Mouse (Mus musculus): ENCODE measurements at regions not wholly inside any gene's neighbourhood (a gene's known extent, or its start where the extent isn't known, plus 50 kb on each side); places are given as distances from the start of the nearest gene placed in this dataset.

DNA sequence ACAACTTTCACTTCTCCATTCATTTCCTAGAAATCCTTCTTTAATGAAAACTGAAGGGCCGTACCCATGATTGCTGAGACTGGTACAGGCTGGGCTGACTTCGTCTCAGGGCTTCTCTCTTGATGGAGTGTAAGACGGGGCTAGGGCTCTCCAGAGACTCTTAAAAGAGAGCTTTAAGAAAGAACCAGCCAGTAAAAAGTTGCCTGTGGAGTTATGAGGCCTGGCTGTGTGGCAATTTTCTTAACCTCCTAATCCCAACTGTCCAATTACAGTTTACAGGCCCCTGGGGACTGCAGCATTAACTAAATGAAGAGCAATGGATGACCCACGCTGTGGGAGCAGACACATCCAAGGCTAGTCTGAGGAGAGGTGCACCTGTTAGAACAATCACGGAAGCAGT lies 177.1 kb upstream of the Prox1 start:
- H3K27me3 ChIP-seq (ENCODE audit: control insufficient read depth, insufficient read depth, low read length), result no peaks in the 10 kb centered on the region
- H3K36me3 ChIP-seq (ENCODE audit: control insufficient read depth, insufficient read depth, low read length), result no peaks in the 10 kb centered on the region
- no peak overlapping the region for H3K27ac ChIP-seq (replicated peaks; ENCODE audit: low read depth, low read length)
- no peak overlapping the region for H3K4me3 ChIP-seq (ENCODE audit: low read depth, low read length)
- ATAC-seq (ENCODE audit: insufficient number of reproducible peaks, low FRiP score, low TSS enrichment, low read depth) (no peak; the same call in 1 of the 2 replicates), DNase-seq (ENCODE audit: low spot score) (peak; percentile 61)
- no peaks in the 10 kb centered on the region; the same call in 1 of the 2 replicates for H3K4me1 ChIP-seq (ENCODE audit: control insufficient read depth, insufficient read depth, low read length)
- 40% methylated on average over 5 of the region's 5 CpGs for WGBS
- H3K4me2 ChIP-seq (ENCODE audit: low read depth, severe bottlenecking), result no peak overlapping the region
- no peaks in the 10 kb centered on the region for H3K9me3 ChIP-seq (ENCODE audit: control insufficient read depth, low read length)
- H3K9ac ChIP-seq (ENCODE audit: low read length), result no peak overlapping the region

DNA sequence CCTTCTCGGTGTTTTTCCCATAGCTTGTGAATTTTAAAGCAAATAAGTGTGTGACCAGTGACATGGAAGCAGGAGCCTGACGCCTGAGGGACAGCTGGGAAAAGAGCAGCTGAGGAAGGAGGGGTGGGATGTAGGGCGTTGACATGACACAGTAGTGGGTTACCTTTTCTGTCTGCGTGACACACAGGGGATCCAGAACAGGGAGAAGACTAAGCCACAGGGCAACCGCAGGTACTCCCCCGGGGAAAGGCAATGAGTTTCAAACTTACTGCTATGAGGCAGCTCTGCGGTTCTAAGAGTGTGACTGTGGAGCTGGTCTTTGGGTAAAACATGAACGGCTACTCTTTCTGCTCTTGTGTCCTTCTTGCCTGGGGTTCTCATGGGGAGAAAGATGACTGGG lies 170.2 kb upstream of the Prox1 start:
- WGBS, result 71% methylated on average over 8 of the region's 8 CpGs

DNA sequence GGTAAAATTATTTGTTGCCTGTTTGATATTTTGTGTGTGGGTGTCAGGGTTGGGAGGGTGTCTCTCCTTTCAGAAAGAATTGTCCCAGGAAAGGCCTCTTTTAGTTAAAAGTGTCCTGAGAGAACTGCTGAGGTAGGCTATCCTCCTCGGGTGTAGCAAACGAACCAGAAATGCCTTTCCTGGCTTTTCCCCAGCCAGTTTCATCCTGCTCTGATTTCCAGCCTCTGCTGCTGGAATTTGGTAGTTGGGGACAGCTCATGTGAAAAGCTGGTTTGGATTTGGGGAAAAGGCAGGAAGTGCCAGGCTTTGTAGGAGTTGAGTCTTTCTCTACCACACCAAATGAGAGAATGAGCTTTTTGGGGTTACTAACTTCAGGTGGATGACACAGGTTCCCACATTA lies 164.0 kb upstream of the Prox1 start:
- ATAC-seq (ENCODE audit: insufficient number of reproducible peaks, low FRiP score, low TSS enrichment, low read depth) (no peak), DNase-seq (ENCODE audit: low spot score) (no peak)
- Histone ChIP-seq H3K27me3 (ENCODE audit: control insufficient read depth, insufficient read depth, low read length) (peaks cover 2% of the 10 kb centered on the region), H3K36me3 (ENCODE audit: control insufficient read depth, insufficient read depth, low read length) (no peaks in the 10 kb centered on the region), H3K27ac (replicated peaks; ENCODE audit: low read depth, low read length) (no peak overlapping the region), H3K4me3 (ENCODE audit: low read depth, low read length) (no peak overlapping the region), H3K9ac (ENCODE audit: low read length) (no peak overlapping the region), H3K4me2 (ENCODE audit: low read depth, severe bottlenecking) (no peak overlapping the region), H3K4me1 (ENCODE audit: control insufficient read depth, insufficient read depth, low read length) (peaks cover 4% of the 10 kb centered on the region; the same call in 1 of the 2 replicates), H3K9me3 (ENCODE audit: control insufficient read depth, low read length) (no peaks in the 10 kb centered on the region)
- 24% methylated on average over 2 of the region's 2 CpGs for WGBS

More for the DNA sequence above, 170.2 kb upstream of the Prox1 start:
- H3K27me3 ChIP-seq (ENCODE audit: control insufficient read depth, insufficient read depth, low read length), result peaks cover 13% of the 10 kb centered on the region; the same call in 1 of the 2 replicates
- H3K36me3 ChIP-seq (ENCODE audit: control insufficient read depth, insufficient read depth, low read length), result no peaks in the 10 kb centered on the region
- no peak overlapping the region for H3K4me3 ChIP-seq (ENCODE audit: low read depth, low read length)
- ATAC-seq (ENCODE audit: insufficient number of reproducible peaks, low FRiP score, low TSS enrichment, low read depth) (no peak), DNase-seq (ENCODE audit: low spot score) (no peak)
- no peak overlapping the region for H3K4me2 ChIP-seq (ENCODE audit: low read depth, severe bottlenecking)
- no peaks in the 10 kb centered on the region for H3K9me3 ChIP-seq (ENCODE audit: control insufficient read depth, low read length)
- H3K27ac ChIP-seq (replicated peaks; ENCODE audit: low read depth, low read length), result no peak overlapping the region
- H3K9ac ChIP-seq (ENCODE audit: low read length), result no peak overlapping the region
- H3K4me1 ChIP-seq (ENCODE audit: control insufficient read depth, insufficient read depth, low read length), result no peaks in the 10 kb centered on the region

DNA sequence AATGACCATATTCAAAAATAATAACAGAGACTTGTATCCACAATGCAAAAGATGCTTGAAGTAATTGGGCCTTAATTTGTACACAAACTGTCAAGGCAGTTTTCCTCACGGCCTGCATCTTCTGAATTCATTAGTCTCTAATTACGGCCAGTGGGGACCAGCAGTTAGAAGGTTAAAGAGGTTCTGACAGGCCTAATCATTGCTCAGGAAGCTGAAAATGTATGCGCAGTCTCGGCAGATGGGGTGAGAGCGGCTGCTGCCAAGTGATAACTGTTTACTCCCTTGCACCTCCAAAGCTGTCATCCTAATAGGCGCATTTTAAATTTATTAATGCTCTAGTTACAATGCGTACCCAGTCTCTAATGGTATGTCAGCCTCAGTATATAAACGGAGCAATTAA lies 163.5 kb upstream of the Prox1 start:
- Histone ChIP-seq H3K9me3 (ENCODE audit: control insufficient read depth, low read length) (no peaks in the 10 kb centered on the region), H3K4me3 (ENCODE audit: low read depth, low read length) (no peak overlapping the region), H3K9ac (ENCODE audit: low read length) (no peak overlapping the region), H3K4me2 (ENCODE audit: low read depth, severe bottlenecking) (no peak overlapping the region), H3K36me3 (ENCODE audit: control insufficient read depth, insufficient read depth, low read length) (no peaks in the 10 kb centered on the region), H3K27me3 (ENCODE audit: control insufficient read depth, insufficient read depth, low read length) (peaks cover 2% of the 10 kb centered on the region), H3K4me1 (ENCODE audit: control insufficient read depth, insufficient read depth, low read length) (peaks cover 4% of the 10 kb centered on the region; the same call in 1 of the 2 replicates), H3K27ac (replicated peaks; ENCODE audit: low read depth, low read length) (no peak overlapping the region)
- DNase-seq (ENCODE audit: low spot score) (no peak), ATAC-seq (ENCODE audit: insufficient number of reproducible peaks, low FRiP score, low TSS enrichment, low read depth) (no peak)
- 33% methylated on average over 8 of the region's 8 CpGs for whole genome bisulfite sequencing

DNA sequence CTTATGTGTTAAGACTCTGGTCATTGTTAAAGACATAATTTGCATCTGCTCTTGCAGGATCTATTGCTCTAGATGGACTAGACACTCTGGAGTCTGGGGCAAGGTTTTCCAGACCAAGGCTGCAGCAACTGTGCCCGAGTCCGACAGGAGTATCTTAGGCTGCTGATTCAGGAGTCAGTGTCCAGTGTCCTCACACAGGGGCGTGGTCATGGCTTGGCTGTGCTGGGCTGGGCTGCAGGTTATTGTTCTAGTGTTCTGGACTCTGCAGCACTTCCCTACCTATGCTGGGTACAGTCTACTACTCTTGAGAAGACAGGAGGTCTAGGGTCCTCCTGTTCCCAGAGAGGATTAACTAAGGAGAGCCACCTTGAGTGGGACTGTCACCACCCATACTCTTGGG lies 161.5 kb upstream of the Prox1 start:
- WGBS, result 79% methylated on average over 3 of the region's 3 CpGs

DNA sequence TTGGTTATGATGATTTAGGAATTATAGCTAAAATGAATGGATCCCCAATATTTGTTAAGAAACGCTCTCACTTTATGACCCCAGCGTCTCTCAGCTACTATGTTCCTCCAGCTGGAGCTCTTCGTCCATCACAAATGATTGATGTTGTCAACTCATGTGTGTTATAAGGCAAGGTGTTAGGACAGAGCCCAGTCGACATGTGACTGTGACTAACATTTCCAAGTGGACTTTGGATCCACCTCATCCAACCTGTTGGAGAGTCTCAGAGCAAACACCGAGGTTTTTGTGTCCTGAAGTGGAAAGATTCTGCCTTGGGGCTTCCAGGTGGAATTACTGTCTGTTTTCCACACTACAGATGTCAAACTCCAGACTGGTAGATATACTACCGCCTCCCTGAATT lies 154.0 kb upstream of the Prox1 start:
- WGBS, result 87% methylated on average over 6 of the region's 6 CpGs

More for the DNA sequence above, 161.5 kb upstream of the Prox1 start:
- H3K4me2 ChIP-seq (ENCODE audit: low read depth, severe bottlenecking), result no peak overlapping the region
- H3K27me3 ChIP-seq (ENCODE audit: control insufficient read depth, insufficient read depth, low read length), result peaks cover 2% of the 10 kb centered on the region
- DNase-seq (ENCODE audit: low spot score) (no peak), ATAC-seq (ENCODE audit: insufficient number of reproducible peaks, low FRiP score, low TSS enrichment, low read depth) (no peak)
- no peaks in the 10 kb centered on the region for H3K9me3 ChIP-seq (ENCODE audit: control insufficient read depth, low read length)
- H3K4me1 ChIP-seq (ENCODE audit: control insufficient read depth, insufficient read depth, low read length), result peaks cover 4% of the 10 kb centered on the region; the same call in 1 of the 2 replicates
- no peak overlapping the region for H3K4me3 ChIP-seq (ENCODE audit: low read depth, low read length)
- H3K27ac ChIP-seq (replicated peaks; ENCODE audit: low read depth, low read length), result no peak overlapping the region
- H3K36me3 ChIP-seq (ENCODE audit: control insufficient read depth, insufficient read depth, low read length), result no peaks in the 10 kb centered on the region
- no peak overlapping the region for H3K9ac ChIP-seq (ENCODE audit: low read length)

DNA sequence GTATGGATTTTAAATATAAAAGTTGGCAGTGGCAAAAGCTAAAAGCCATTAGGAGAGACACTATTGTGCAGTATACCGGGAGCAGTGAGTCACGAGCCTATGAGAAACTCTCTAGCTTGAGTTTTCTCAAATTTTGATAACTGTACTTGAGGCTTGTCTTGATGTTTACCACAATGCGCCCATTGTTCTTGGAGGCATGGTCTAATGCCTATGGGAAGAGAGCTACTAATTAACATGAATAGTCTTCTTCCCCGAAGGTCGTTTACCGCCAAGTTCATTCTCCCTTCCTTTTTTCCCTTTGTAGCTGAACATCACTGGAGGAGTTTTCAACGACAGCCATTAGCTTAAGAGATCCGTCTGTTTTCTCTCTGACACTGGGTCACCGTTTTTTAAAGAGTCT lies 153.2 kb upstream of the Prox1 start:
- Histone ChIP-seq H3K4me2 (ENCODE audit: low read depth, severe bottlenecking) (no peak overlapping the region), H3K4me1 (ENCODE audit: control insufficient read depth, insufficient read depth, low read length) (no peaks in the 10 kb centered on the region), H3K36me3 (ENCODE audit: control insufficient read depth, insufficient read depth, low read length) (no peaks in the 10 kb centered on the region), H3K4me3 (ENCODE audit: low read depth, low read length) (no peak overlapping the region), H3K27ac (replicated peaks; ENCODE audit: low read depth, low read length) (no peak overlapping the region), H3K27me3 (ENCODE audit: control insufficient read depth, insufficient read depth, low read length) (no peaks in the 10 kb centered on the region; the same call in 1 of the 2 replicates), H3K9ac (ENCODE audit: low read length) (no peak overlapping the region), H3K9me3 (ENCODE audit: control insufficient read depth, low read length) (no peaks in the 10 kb centered on the region)
- DNase-seq (ENCODE audit: low spot score), result no peak
- ATAC-seq (ENCODE audit: insufficient number of reproducible peaks, low FRiP score, low TSS enrichment, low read depth), result no peak
- WGBS, result 80% methylated on average over 9 of the region's 9 CpGs

More for the DNA sequence above, 154.0 kb upstream of the Prox1 start:
- no peaks in the 10 kb centered on the region for H3K9me3 ChIP-seq (ENCODE audit: control insufficient read depth, low read length)
- H3K4me2 ChIP-seq (ENCODE audit: low read depth, severe bottlenecking), result no peak overlapping the region
- ATAC-seq (ENCODE audit: insufficient number of reproducible peaks, low FRiP score, low TSS enrichment, low read depth) (no peak), DNase-seq (ENCODE audit: low spot score) (no peak)
- no peak overlapping the region for H3K4me3 ChIP-seq (ENCODE audit: low read depth, low read length)
- no peak overlapping the region for H3K9ac ChIP-seq (ENCODE audit: low read length)
- H3K27me3 ChIP-seq (ENCODE audit: control insufficient read depth, insufficient read depth, low read length), result no peaks in the 10 kb centered on the region; the same call in 1 of the 2 replicates
- no peaks in the 10 kb centered on the region for H3K4me1 ChIP-seq (ENCODE audit: control insufficient read depth, insufficient read depth, low read length)
- H3K36me3 ChIP-seq (ENCODE audit: control insufficient read depth, insufficient read depth, low read length), result no peaks in the 10 kb centered on the region
- no peak overlapping the region for H3K27ac ChIP-seq (replicated peaks; ENCODE audit: low read depth, low read length)

DNA sequence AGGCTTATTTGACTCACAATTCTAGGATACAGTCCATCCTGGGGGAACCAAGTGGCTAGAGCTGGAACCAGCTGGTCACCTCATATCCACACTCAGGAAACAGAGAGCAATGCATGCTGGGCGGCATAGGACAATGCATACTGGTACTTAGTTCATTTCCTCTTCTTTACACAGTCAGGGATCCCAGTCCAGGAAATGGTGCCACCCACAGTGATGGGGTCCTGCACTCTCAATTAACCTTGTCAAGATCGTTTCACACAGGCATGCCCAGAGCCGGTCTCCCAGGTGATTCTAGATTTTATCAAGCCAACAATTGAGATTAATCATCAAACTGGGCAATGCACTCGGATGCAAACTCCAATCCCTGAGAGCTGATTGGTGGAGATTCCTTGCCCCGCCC lies 145.7 kb upstream of the Prox1 start:
- Histone ChIP-seq H3K4me2 (ENCODE audit: low read depth, severe bottlenecking) (no peak overlapping the region), H3K27ac (replicated peaks; ENCODE audit: low read depth, low read length) (no peak overlapping the region), H3K4me3 (ENCODE audit: low read depth, low read length) (no peak overlapping the region), H3K4me1 (ENCODE audit: control insufficient read depth, insufficient read depth, low read length) (no peaks in the 10 kb centered on the region), H3K36me3 (ENCODE audit: control insufficient read depth, insufficient read depth, low read length) (no peaks in the 10 kb centered on the region), H3K27me3 (ENCODE audit: control insufficient read depth, insufficient read depth, low read length) (no peaks in the 10 kb centered on the region), H3K9ac (ENCODE audit: low read length) (no peak overlapping the region), H3K9me3 (ENCODE audit: control insufficient read depth, low read length) (no peaks in the 10 kb centered on the region)
- DNase-seq (ENCODE audit: low spot score), result no peak
- 67% methylated on average over 5 of the region's 5 CpGs for whole genome bisulfite sequencing
- ATAC-seq (ENCODE audit: insufficient number of reproducible peaks, low FRiP score, low TSS enrichment, low read depth), result no peak

DNA sequence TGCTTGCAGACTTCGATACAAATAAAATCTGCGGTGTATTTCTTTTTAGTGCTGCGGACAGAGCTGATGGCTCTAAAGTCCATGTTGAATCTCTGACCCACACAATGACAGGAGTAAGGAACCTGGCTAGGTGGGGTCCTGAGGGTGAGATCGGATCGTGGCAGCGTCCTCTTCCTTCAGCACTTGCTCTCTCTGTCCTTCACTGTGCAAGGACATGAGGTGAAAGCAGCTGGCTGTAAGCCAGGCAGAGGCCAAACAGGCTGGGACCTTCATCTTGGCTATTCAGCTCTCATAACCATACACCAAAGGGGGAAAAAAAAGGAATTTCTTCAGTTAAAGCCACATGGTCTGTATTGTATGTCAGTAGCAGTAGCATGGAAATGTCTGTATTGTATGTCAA lies 139.3 kb upstream of the Prox1 start:
- no peaks in the 10 kb centered on the region for H3K27me3 ChIP-seq (ENCODE audit: control insufficient read depth, insufficient read depth, low read length)
- ATAC-seq (ENCODE audit: insufficient number of reproducible peaks, low FRiP score, low TSS enrichment, low read depth) (no peak), DNase-seq (ENCODE audit: low spot score) (no peak)

More for the DNA sequence above, 139.3 kb upstream of the Prox1 start:
- Histone ChIP-seq H3K4me1 (ENCODE audit: control insufficient read depth, insufficient read depth, low read length) (no peaks in the 10 kb centered on the region), H3K9ac (ENCODE audit: low read length) (no peak overlapping the region), H3K9me3 (ENCODE audit: control insufficient read depth, low read length) (no peaks in the 10 kb centered on the region), H3K4me3 (ENCODE audit: low read depth, low read length) (no peak overlapping the region), H3K4me2 (ENCODE audit: low read depth, severe bottlenecking) (no peak overlapping the region), H3K27ac (replicated peaks; ENCODE audit: low read depth, low read length) (no peak overlapping the region), H3K36me3 (ENCODE audit: control insufficient read depth, insufficient read depth, low read length) (no peaks in the 10 kb centered on the region)
- 90% methylated on average over 6 of the region's 6 CpGs for WGBS

All from limb, embryonic 11.5 days (tissue).